Mouse (Mus musculus) embryonic facial prominence, embryonic 11.5 days (tissue): Measurements from ENCODE around the gene Mup20. TPM values are rescaled to one million over a fixed set of nuclear protein-coding genes. Genes with fewer than 3 reads are reported as not detected.
"Not testable (repeated sequence)": the region's sequence is repeated elsewhere in the genome, so short reads cannot be mapped to it uniquely, and the experiment has no call there.

Experiments used
- ATAC-seq: fragments of 200-750 bp; cut with Nextera tagmentation; replicated peaks from 2 replicates; pipeline ENCODE4 v1.8.0; 2017; ENCODE audit warnings: low read depth; ENCODE audit not compliant: insufficient number of reproducible peaks, low FRiP score, low TSS enrichment
- DNase-seq: peaks from one replicate; pipeline ENCODE4 v3.0.0-alpha.2; 2015; ENCODE audit warnings: low spot score
- H3K27ac ChIP-seq: fragments of 300-500 bp; sonication (generic); replicated peaks from 2 replicates; pipeline ENCODE4 v1.5.1; 2014; ENCODE audit warnings: mild to moderate bottlenecking, low read depth, low read length, control low read depth
- H3K27me3 ChIP-seq: fragments of 300-500 bp; sonication (generic); 2 replicates; pipeline ENCODE4 v1.6.1; 2014; ENCODE audit warnings: mild to moderate bottlenecking, low read length, moderate library complexity, mixed read lengths; ENCODE audit not compliant: control insufficient read depth, insufficient read depth
- H3K36me3 ChIP-seq: fragments of 300-500 bp; sonication (generic); replicated peaks from 2 replicates; pipeline ENCODE4 v1.6.1; 2014; ENCODE audit warnings: low read depth, mild to moderate bottlenecking, low read length, moderate library complexity, mixed read lengths; ENCODE audit not compliant: control insufficient read depth, insufficient read depth
- H3K4me1 ChIP-seq: fragments of 300-500 bp; sonication (generic); 2 replicates; pipeline ENCODE4 v1.6.1; 2014; ENCODE audit warnings: low read length, mixed read lengths; ENCODE audit not compliant: control insufficient read depth, insufficient read depth
- H3K4me2 ChIP-seq: fragments of 300-500 bp; sonication (generic); 2 replicates; pipeline ENCODE4 v1.6.1; 2014; ENCODE audit warnings: low read depth, mild to moderate bottlenecking, control low read depth, low read length, moderate library complexity
- H3K4me3 ChIP-seq: fragments of 300-500 bp; sonication (generic); 2 replicates; pipeline ENCODE4 v1.5.1; 2014; ENCODE audit warnings: low read depth, low read length, control low read depth
- H3K9ac ChIP-seq: fragments of 300-500 bp; sonication (generic); replicated peaks from 2 replicates; pipeline ENCODE4 v1.6.1; 2014; ENCODE audit warnings: mild to moderate bottlenecking, control low read depth, low read length
- H3K9me3 ChIP-seq: fragments of 300-500 bp; sonication (generic); replicated peaks from 2 replicates; pipeline ENCODE4 v1.6.1; 2016; ENCODE audit warnings: mild to moderate bottlenecking, low read length, inconsistent platforms, mixed read lengths; ENCODE audit not compliant: control insufficient read depth
- WGBS: fragments of 180-500 bp; shearing (Covaris S2); extraction: QIAGEN DNeasy Blood & Tissue Kit; methylation state at CpG from one replicate; pipeline ENCODE4 v1.1.7; 2014; 5-methylcytosine and 5-hydroxymethylcytosine counted together
- polyA plus RNA-seq: library from polyadenylated mRNA; unstranded; fragments of >200 nt; fragmentation: Nextera tagmentation; extraction: Ambion mirVana; gene quantifications from 2 replicates; pipeline ENCODE4 v1.2.1, GENCODE M21; 2014

The Mup20 gene
- polyA plus RNA-seq, 1 experiment from 2014 or later = not detected

- no peaks in the 10 kb centered on the region for H3K27me3 ChIP-seq
- ATAC-seq (no peak), DNase-seq (no peak)
- no peaks in the 10 kb centered on the region for H3K9me3 ChIP-seq
- WGBS = 66% methylated on average over 2 of the region's 2 CpGs
- H3K27ac ChIP-seq = no peak overlapping the region
- no peak overlapping the region for H3K4me2 ChIP-seq
- H3K9ac ChIP-seq = no peak overlapping the region
- no peaks in the 10 kb centered on the region for H3K4me1 ChIP-seq
- no peak overlapping the region for H3K4me3 ChIP-seq
- H3K36me3 ChIP-seq = no peaks in the 10 kb centered on the region
These were observed 29.6 kb downstream of the Mup20 start for GRCm38 (mm10) chr4:62024256-62024959.

- Histone ChIP-seq H3K27me3 (no peaks in the 10 kb centered on the region), H3K4me1 (no peaks in the 10 kb centered on the region), H3K27ac (no peak overlapping the region), H3K4me3 (no peak overlapping the region), H3K9ac (no peak overlapping the region), H3K36me3 (no peaks in the 10 kb centered on the region), H3K9me3 (no peaks in the 10 kb centered on the region), H3K4me2 (no peak overlapping the region)
- ATAC-seq (no peak), DNase-seq (no peak)
- 88% methylated on average over 4 of the region's 4 CpGs for WGBS
These were observed 30.3 kb downstream of the Mup20 start for GRCm38 (mm10) chr4:62023646-62024045.

- no peak for DNase-seq
- Histone ChIP-seq H3K4me2 (no peak overlapping the region), H3K4me3 (no peak overlapping the region)
These were observed 30.8 kb downstream of the Mup20 start for GRCm38 (mm10) chr4:62023120-62023519.

GRCm38 (mm10) chr4:62020511-62020910 is 33.4 kb downstream of the Mup20 start:
- not testable (repeated sequence) for H3K4me1 ChIP-seq, ATAC-seq, H3K27me3 ChIP-seq, H3K36me3 ChIP-seq, H3K4me3 ChIP-seq, H3K4me2 ChIP-seq, H3K9me3 ChIP-seq, DNase-seq, H3K27ac ChIP-seq, H3K9ac ChIP-seq

More at GRCm38 (mm10) chr4:62023120-62023519, 30.8 kb downstream of the Mup20 start:
- no peak overlapping the region for H3K27ac ChIP-seq
- ATAC-seq = no peak
- no peaks in the 10 kb centered on the region for H3K4me1 ChIP-seq
- no peaks in the 10 kb centered on the region for H3K27me3 ChIP-seq
- no peaks in the 10 kb centered on the region for H3K36me3 ChIP-seq
- H3K9ac ChIP-seq = no peak overlapping the region
- no peaks in the 10 kb centered on the region for H3K9me3 ChIP-seq
- 83% methylated on average over 2 of the region's 2 CpGs for WGBS

Other genes starting within 250 kb of the Mup20 start
- gene Mup5, start 218.9 kb downstream of the Mup20 start, polyA plus RNA-seq = not detected in 2 replicates
- not detected in 2 replicates for gene Mup3, start 33.2 kb upstream of the Mup20 start, polyA plus RNA-seq
- not detected in 2 replicates for gene Mup21, start 96.7 kb upstream of the Mup20 start, polyA plus RNA-seq
- gene Zfp37, start 176.9 kb upstream of the Mup20 start, polyA plus RNA-seq = 25.6 and 28.3 TPM in 2 replicates
- gene Slc31a2, start 208.4 kb upstream of the Mup20 start, polyA plus RNA-seq = 7.9 and 10.6 TPM in 2 replicates